In the genomic region with DNA sequence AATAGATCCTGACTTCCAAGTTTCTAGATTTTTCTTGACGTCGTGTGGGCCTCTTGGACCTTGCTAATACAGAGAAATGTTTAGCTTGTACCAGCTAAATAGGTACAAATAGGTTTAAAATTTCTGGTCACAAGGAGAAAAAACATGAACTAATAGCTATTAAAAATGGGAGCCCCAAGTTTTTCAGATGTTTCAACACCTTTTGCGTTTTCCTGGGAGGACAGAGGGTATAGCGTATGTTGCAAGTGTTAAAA, we compare ENCODE assay signal across 8 mouse cellular contexts. TPM values are rescaled to one million over a fixed set of nuclear protein-coding genes. Genes with fewer than 3 reads are reported as not detected.
A peak's percentile ranks its signal among the peaks of the same experiment; 100 is the strongest.
DNase-seq lines count a peak whose midpoint lies in the region; ATAC-seq and TF ChIP-seq lines count a peak whose summit lies in the region.

No protein-coding gene starts in this region.

- no peak for ATAC-seq in kidney, postnatal 0 days (replicated peaks; ENCODE audit: low FRiP score, low read depth)
- no peak for ATAC-seq in hindbrain, postnatal 0 days
- no peak for ATAC-seq in midbrain, postnatal 0 days (ENCODE audit: low FRiP score)

- H3K36me3 ChIP-seq in kidney, postnatal 0 days (ENCODE audit: insufficient read depth, low read length), result peaks cover 11% of the 10 kb centered on the region
- peaks cover 33% of the 10 kb centered on the region for H3K36me3 ChIP-seq in embryonic facial prominence, embryonic 10.5 days (replicated peaks)
- peaks cover 4% of the 10 kb centered on the region; the same call in 1 of the 2 replicates for H3K36me3 ChIP-seq in hindbrain, postnatal 0 days (ENCODE audit: insufficient read depth, low read length)
- peaks cover 5% of the 10 kb centered on the region for H3K36me3 ChIP-seq in midbrain, postnatal 0 days (ENCODE audit: insufficient read depth, low read length)

- no peaks in the 10 kb centered on the region for H3K27me3 ChIP-seq in kidney, postnatal 0 days (ENCODE audit: insufficient read depth, low read length)
- H3K27me3 ChIP-seq in embryonic facial prominence, embryonic 10.5 days (replicated peaks; ENCODE audit: low read depth, poor library complexity, severe bottlenecking), result no peaks in the 10 kb centered on the region
- H3K27me3 ChIP-seq in hindbrain, postnatal 0 days (ENCODE audit: insufficient read depth, low read length), result no peaks in the 10 kb centered on the region
- no peaks in the 10 kb centered on the region for H3K27me3 ChIP-seq in midbrain, postnatal 0 days (ENCODE audit: insufficient read depth, low read length)

- H3K9ac ChIP-seq in kidney, postnatal 0 days (ENCODE audit: low read depth, low read length), result peak overlapping the region; percentile 92
- H3K9ac ChIP-seq in hindbrain, postnatal 0 days (replicated peaks; ENCODE audit: low read length), result peak overlapping the region; percentile 89
- H3K9ac ChIP-seq in midbrain, postnatal 0 days (replicated peaks; ENCODE audit: low read length, poor library complexity, severe bottlenecking), result peak overlapping the region; percentile 91

- 0% methylated on average over 4 of the region's 4 CpGs for WGBS in kidney, postnatal 0 days
- WGBS in embryonic facial prominence, embryonic 10.5 days, result under 1% methylated on average over 4 of the region's 4 CpGs
- 0% methylated on average over 4 of the region's 4 CpGs for WGBS in hindbrain, postnatal 0 days
- 0% methylated on average over 4 of the region's 4 CpGs for WGBS in midbrain, postnatal 0 days

- no peak for TF ChIP-seq CTCF in kidney, postnatal 0 days (IDR thresholded peaks at IDR 0.05; ENCODE audit: low read depth)
- no peak for TF ChIP-seq CTCF in hindbrain, postnatal 0 days (IDR thresholded peaks at IDR 0.05; ENCODE audit: low read depth)
- no peak for TF ChIP-seq CTCF in midbrain, postnatal 0 days (IDR thresholded peaks at IDR 0.05)

- DNase-seq in kidney, postnatal 0 days (ENCODE audit: low spot score), result no peak
- no peak for DNase-seq in kidney, postnatal 25 days
- DNase-seq in embryonic facial prominence, embryonic 10.5 days (ENCODE audit: low spot score), result no peak
- no peak for DNase-seq in hindbrain, postnatal 0 days (ENCODE audit: low spot score)
- DNase-seq in midbrain, postnatal 0 days (ENCODE audit: low spot score), result no peak
- DNase-seq in adrenal gland, adult (ENCODE audit: inconsistent age in 2 of 2, low spot score in 1 of 2), result no peak
- no peak for DNase-seq in thymus, postnatal 25 days
- no peak for DNase-seq in gastrocnemius, postnatal 25 days

- no peaks in the 10 kb centered on the region for H3K9me3 ChIP-seq in kidney, postnatal 0 days (replicated peaks; ENCODE audit: low read length)
- H3K9me3 ChIP-seq in embryonic facial prominence, embryonic 10.5 days, result no peaks in the 10 kb centered on the region
- no peaks in the 10 kb centered on the region for H3K9me3 ChIP-seq in hindbrain, postnatal 0 days (ENCODE audit: low read length)
- no peaks in the 10 kb centered on the region for H3K9me3 ChIP-seq in midbrain, postnatal 0 days (ENCODE audit: low read length)

- peaks cover 24% of the 10 kb centered on the region for H3K4me1 ChIP-seq in kidney, postnatal 0 days (replicated peaks; ENCODE audit: insufficient read depth, low read length)
- H3K4me1 ChIP-seq in embryonic facial prominence, embryonic 10.5 days, result peaks cover 54% of the 10 kb centered on the region
- peaks cover 13% of the 10 kb centered on the region for H3K4me1 ChIP-seq in hindbrain, postnatal 0 days (ENCODE audit: insufficient read depth, low read length)
- H3K4me1 ChIP-seq in midbrain, postnatal 0 days (ENCODE audit: insufficient read depth, low read length), result peaks cover 6% of the 10 kb centered on the region; the same call in 1 of the 2 replicates

- peak overlapping the region; percentile 100 for H3K27ac ChIP-seq in kidney, postnatal 0 days
- H3K27ac ChIP-seq in embryonic facial prominence, embryonic 10.5 days (replicated peaks), result peak overlapping the region; percentile 98
- H3K27ac ChIP-seq in hindbrain, postnatal 0 days, result peak overlapping the region; percentile 100
- peak overlapping the region; percentile 100 for H3K27ac ChIP-seq in midbrain, postnatal 0 days (ENCODE audit: low read depth, low read length)

- peak overlapping the region; percentile 91 for H3K4me2 ChIP-seq in kidney, postnatal 0 days (ENCODE audit: low read length)
- peak overlapping the region; percentile 98 for H3K4me2 ChIP-seq in hindbrain, postnatal 0 days (ENCODE audit: low read depth, low read length)
- H3K4me2 ChIP-seq in midbrain, postnatal 0 days (ENCODE audit: low read depth, low read length, poor library complexity, severe bottlenecking), result peak overlapping the region; percentile 64

- H3K4me3 ChIP-seq in kidney, postnatal 0 days (replicated peaks; ENCODE audit: low read depth, low read length), result peak overlapping the region; percentile 84
- peak overlapping the region; percentile 69 for H3K4me3 ChIP-seq in embryonic facial prominence, embryonic 10.5 days
- peak overlapping the region; percentile 77 for H3K4me3 ChIP-seq in hindbrain, postnatal 0 days (ENCODE audit: low read length)
- peak overlapping the region; percentile 89 for H3K4me3 ChIP-seq in midbrain, postnatal 0 days (ENCODE audit: low read depth, low read length)

RNA-seq across cellular contexts. Expression of gene Scyl1, which starts 31.5 kb away (rescaled TPM):
- 63.5 and 65.1 TPM in 2 replicates for polyA plus RNA-seq in kidney, postnatal 0 days (2015; fragmentation: Nextera tagmentation; extraction: Ambion mirVana)
- polyA plus RNA-seq in embryonic facial prominence, embryonic 10.5 days (2016; fragmentation: Nextera tagmentation; extraction: Ambion mirVana), result 72.0 and 74.9 TPM in 2 replicates
- 84.1 and 96.6 TPM in 2 replicates for total RNA-seq in hindbrain, postnatal 0 days (2014; rRNA removed)
- polyA plus RNA-seq in hindbrain, postnatal 0 days (2015; fragmentation: Nextera tagmentation; extraction: Ambion mirVana), result 73.3 and 76.2 TPM in 2 replicates
- total RNA-seq in midbrain, postnatal 0 days (2014; rRNA removed), result 95.2 and 108 TPM in 2 replicates
- polyA plus RNA-seq in midbrain, postnatal 0 days (2015; fragmentation: Nextera tagmentation; extraction: Ambion mirVana), result 84.2 and 85.8 TPM in 2 replicates
- total RNA-seq in gastrocnemius, postnatal 25 days (2021), result 10 to 100 TPM; 62.2 to 62.8 TPM
